Mouse (Mus musculus) kidney, postnatal 4 days (tissue): ENCODE data around the gene Otop2.

ENCODE experiments used
- DNase-seq, 2 experiments: peaks; one replicate each; pipeline ENCODE4 v3.0.0; 2021; ENCODE audit warnings: mixed read lengths in 2 of 2

Otop2 gene

GRCm38 (mm10) chr11:115306863-115307262 lies at the start of gene Otop2:
TSS of gene Otop2 (plus strand) at chr11:115307163.
- peak in 1 of 2 experiments; percentile 25 for DNase-seq

GRCm38 (mm10) chr11:115257775-115258510 lies 49.0 kb upstream of the Otop2 start:
- DNase-seq = peak; percentile 48 to 66

- DNase-seq = no peak
Observed at GRCm38 (mm10) chr11:115259134-115259533, 47.8 kb upstream of the Otop2 start.

- no peak for DNase-seq
Observed at GRCm38 (mm10) chr11:115262954-115263353, 44.0 kb upstream of the Otop2 start.

GRCm38 (mm10) chr11:115264136-115264861 lies 42.7 kb upstream of the Otop2 start:
- DNase-seq = no peak

- DNase-seq = peak; percentile 53 to 62
Observed at GRCm38 (mm10) chr11:115264862-115265668, 41.9 kb upstream of the Otop2 start.

- DNase-seq = no peak
Observed at GRCm38 (mm10) chr11:115265771-115266399, 41.1 kb upstream of the Otop2 start.

GRCm38 (mm10) chr11:115266400-115266778 lies 40.6 kb upstream of the Otop2 start:
- peak in 1 of 2 experiments; percentile 27 for DNase-seq

- peak in 1 of 2 experiments; percentile 20 for DNase-seq
Observed at GRCm38 (mm10) chr11:115267061-115267883, 39.7 kb upstream of the Otop2 start, which contains the start of gene Grin2c. TSS of gene Grin2c (minus strand) at chr11:115267243.

- no peak for DNase-seq
Observed at GRCm38 (mm10) chr11:115267958-115268357, 39.0 kb upstream of the Otop2 start.

GRCm38 (mm10) chr11:115269330-115270066 lies 37.5 kb upstream of the Otop2 start:
- DNase-seq = no peak

- DNase-seq = peak; percentile 87 to 89
Observed at GRCm38 (mm10) chr11:115270148-115270861, 36.7 kb upstream of the Otop2 start.

- no peak for DNase-seq
Observed at GRCm38 (mm10) chr11:115271052-115271451, 35.9 kb upstream of the Otop2 start.

- DNase-seq = no peak
Observed at GRCm38 (mm10) chr11:115271481-115271880, 35.5 kb upstream of the Otop2 start.

GRCm38 (mm10) chr11:115272894-115273498 lies 34.0 kb upstream of the Otop2 start:
- DNase-seq = no peak

GRCm38 (mm10) chr11:115273735-115274134 lies 33.2 kb upstream of the Otop2 start:
- no peak for DNase-seq

GRCm38 (mm10) chr11:115274178-115274577 lies 32.8 kb upstream of the Otop2 start:
- no peak for DNase-seq

GRCm38 (mm10) chr11:115274771-115275170 lies 32.2 kb upstream of the Otop2 start:
- no peak for DNase-seq

GRCm38 (mm10) chr11:115275509-115275908 lies 31.5 kb upstream of the Otop2 start:
- DNase-seq = no peak

- DNase-seq = no peak
Observed at GRCm38 (mm10) chr11:115275954-115276353, 31.0 kb upstream of the Otop2 start.
